Mouse (Mus musculus) heart, postnatal 0 days (tissue): ENCODE data around the gene Ascl1.

Experiments
- CTCF ChIP-seq: IDR thresholded peaks from 2 replicates; pipeline ENCODE4 v1.5.1; 2016; ENCODE audit warnings: antibody characterized with exemption, control low read depth, low read depth
- EP300 ChIP-seq: IDR thresholded peaks from 2 replicates; pipeline ENCODE4 v1.6.1; 2016; ENCODE audit warnings: antibody characterized with exemption, low read depth

GRCm38 (mm10) chr10:87518585-87518984 lies 25.1 kb upstream of the Ascl1 start:
- TF ChIP-seq CTCF (no peak), EP300 (no peak)
